Mouse (Mus musculus): ENCODE data around the gene Crabp1. TPM values are rescaled to one million over a fixed set of nuclear protein-coding genes. Genes with fewer than 3 reads are reported as not detected.

Crabp1 gene
- total and polyA plus RNA-seq, 3 experiments, result not detected

DNA sequence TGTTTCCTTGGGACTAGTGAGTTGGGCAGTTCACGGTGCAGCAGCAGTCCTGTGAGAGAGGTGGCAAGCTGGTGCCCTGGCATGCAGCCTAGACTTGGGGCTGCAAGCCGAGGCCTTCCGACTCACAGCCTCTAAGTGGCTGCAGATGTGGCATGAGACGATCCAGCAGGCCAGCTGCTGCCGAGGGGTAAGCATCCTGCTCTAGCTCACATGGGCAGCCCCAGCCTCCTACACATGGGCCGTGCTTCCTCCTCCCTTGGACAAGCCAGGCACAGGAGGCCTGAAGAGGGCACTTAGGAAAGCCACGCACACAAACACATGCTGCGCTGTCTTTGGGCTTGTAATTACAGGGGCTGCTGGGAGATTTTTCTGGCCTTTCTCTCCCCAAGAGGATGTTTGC lies 23.2 kb downstream of the Crabp1 start:
- no peak overlapping the region for H3K27ac ChIP-seq (ENCODE audit: control insufficient read depth, low read depth, low read length)
- no peaks in the 10 kb centered on the region for H3K4me1 ChIP-seq (ENCODE audit: control insufficient read depth in 1 of 2, insufficient read depth in 2 of 2, low read length in 2 of 2)
- DNase-seq (ENCODE audit: low read depth, low spot score), result no peak
- peaks cover 4 to 14% of the 10 kb centered on the region in 2 experiments for H3K27me3 ChIP-seq (ENCODE audit: control insufficient read depth in 1 of 2, insufficient read depth in 2 of 2, low read length in 2 of 2)
- no peaks in the 10 kb centered on the region for H3K79me2 ChIP-seq (ENCODE audit: control insufficient read depth, insufficient read depth, low read length, poor library complexity)
- H3K36me3 ChIP-seq (ENCODE audit: control insufficient read depth in 1 of 2, insufficient read depth in 2 of 2, low read length in 2 of 2), result no peaks in the 10 kb centered on the region
- no peaks in the 10 kb centered on the region for H3K9me3 ChIP-seq (replicated peaks; ENCODE audit: insufficient read depth, low read length)
- H3K4me3 ChIP-seq (ENCODE audit: control insufficient read depth in 1 of 2, insufficient read depth in 1 of 2, low read depth in 2 of 2, low read length in 2 of 2), result no peak overlapping the region
- no peak overlapping the region for H3K9ac ChIP-seq (ENCODE audit: control insufficient read depth, low read depth, low read length, poor library complexity, severe bottlenecking)
- TF ChIP-seq POLR2AphosphoS2 (IDR thresholded peaks at IDR 0.05; ENCODE audit: low read length) (no peak), ELF1 (IDR thresholded peaks at IDR 0.05; ENCODE audit: low read depth, low read length) (no peak), EP300 (IDR thresholded peaks at IDR 0.05; ENCODE audit: low read depth in 1 of 2, low read length in 2 of 2) (no peak), HCFC1 (IDR thresholded peaks at IDR 0.05; ENCODE audit: low read depth, low read length) (no peak), E2F4 (IDR thresholded peaks at IDR 0.05; ENCODE audit: borderline replicate concordance, low read depth, low read length) (no peak), JUND (IDR thresholded peaks at IDR 0.05; ENCODE audit: low read depth, low read length) (no peak), CHD1 (IDR thresholded peaks at IDR 0.05; ENCODE audit: low read depth, low read length) (no peak), ZKSCAN1 (IDR thresholded peaks at IDR 0.05; ENCODE audit: low read depth, low read length) (no peak), TAL1 (IDR thresholded peaks at IDR 0.05; ENCODE audit: low read length) (no peak), USF2 (IDR thresholded peaks at IDR 0.05; ENCODE audit: borderline replicate concordance in 1 of 2, insufficient read depth in 1 of 2, low read depth in 1 of 2, low read length in 2 of 2) (no peak), GABPA (IDR thresholded peaks at IDR 0.05; ENCODE audit: low read depth, low read length) (no peak), MYB (IDR thresholded peaks at IDR 0.05; ENCODE audit: low read depth, low read length) (no peak), ZNF384 (IDR thresholded peaks at IDR 0.05; ENCODE audit: low read depth, low read length) (no peak), RAD21 (IDR thresholded peaks at IDR 0.05; ENCODE audit: low read depth, low read length) (no peak), ZC3H11A (IDR thresholded peaks at IDR 0.05; ENCODE audit: low read depth, low read length) (no peak), NELFE (IDR thresholded peaks at IDR 0.05; ENCODE audit: low read depth, low read length) (no peak), SIN3A (IDR thresholded peaks at IDR 0.05; ENCODE audit: low read length) (no peak), BHLHE40 (IDR thresholded peaks at IDR 0.05; ENCODE audit: borderline replicate concordance, low read depth, low read length) (no peak)

DNA sequence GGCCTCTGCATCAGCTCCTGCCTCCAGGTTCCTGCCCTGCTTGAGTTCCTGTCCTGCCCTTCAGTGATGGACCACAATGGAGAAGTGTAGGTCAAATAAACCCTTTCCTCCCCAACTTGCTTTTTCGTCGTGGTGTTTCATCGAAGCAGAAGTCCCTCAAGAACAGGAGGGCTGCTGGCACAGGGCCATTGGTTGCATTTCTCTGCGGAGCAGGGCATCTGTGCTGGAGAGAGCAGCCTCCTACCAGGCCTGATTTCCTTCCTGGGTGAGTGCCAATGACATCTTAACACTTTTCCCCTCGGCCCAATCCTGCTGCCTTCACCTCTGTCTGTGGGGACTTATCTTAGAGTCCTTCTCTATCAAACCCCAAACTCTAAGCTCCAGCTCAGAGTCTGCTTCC lies 25.7 kb downstream of the Crabp1 start:
- no peak overlapping the region for H3K9ac ChIP-seq (ENCODE audit: control insufficient read depth, low read depth, low read length, poor library complexity, severe bottlenecking)
- H3K4me1 ChIP-seq (ENCODE audit: control insufficient read depth in 1 of 2, insufficient read depth in 2 of 2, low read length in 2 of 2), result no peaks in the 10 kb centered on the region
- H3K9me3 ChIP-seq (replicated peaks; ENCODE audit: insufficient read depth, low read length), result no peaks in the 10 kb centered on the region
- H3K79me2 ChIP-seq (ENCODE audit: control insufficient read depth, insufficient read depth, low read length, poor library complexity), result no peaks in the 10 kb centered on the region
- no peak overlapping the region for H3K27ac ChIP-seq (ENCODE audit: control insufficient read depth, low read depth, low read length)
- DNase-seq (ENCODE audit: low read depth, low spot score), result no peak
- no peaks in the 10 kb centered on the region for H3K36me3 ChIP-seq (ENCODE audit: control insufficient read depth in 1 of 2, insufficient read depth in 2 of 2, low read length in 2 of 2)
- H3K27me3 ChIP-seq (ENCODE audit: control insufficient read depth in 1 of 2, insufficient read depth in 2 of 2, low read length in 2 of 2), result peaks cover 3 to 12% of the 10 kb centered on the region in 2 experiments
- no peak overlapping the region for H3K4me3 ChIP-seq (ENCODE audit: control insufficient read depth in 1 of 2, insufficient read depth in 1 of 2, low read depth in 2 of 2, low read length in 2 of 2)
- TF ChIP-seq NRF1 (IDR thresholded peaks at IDR 0.05; ENCODE audit: insufficient read depth, low read depth, low read length, poor library complexity, severe bottlenecking) (no peak), CHD1 (IDR thresholded peaks at IDR 0.05; ENCODE audit: low read depth, low read length) (no peak), USF1 (IDR thresholded peaks at IDR 0.05; ENCODE audit: low read depth, low read length) (no peak), MAZ (IDR thresholded peaks at IDR 0.05; ENCODE audit: low read depth, low read length) (no peak), MXI1 (IDR thresholded peaks at IDR 0.05; ENCODE audit: low read depth, low read length) (no peak), KAT2A (conservative IDR thresholded peaks at IDR 0.05; ENCODE audit: low read depth, low read length) (no peak), GATA1 (IDR thresholded peaks at IDR 0.05; ENCODE audit: low read depth, low read length) (no peak), UBTF (IDR thresholded peaks at IDR 0.05; ENCODE audit: borderline replicate concordance, insufficient read depth, low read depth, low read length) (no peak), RAD21 (IDR thresholded peaks at IDR 0.05; ENCODE audit: low read depth, low read length) (no peak), POLR2AphosphoS2 (IDR thresholded peaks at IDR 0.05; ENCODE audit: low read length) (no peak), BHLHE40 (IDR thresholded peaks at IDR 0.05; ENCODE audit: borderline replicate concordance, low read depth, low read length) (no peak), ZNF384 (IDR thresholded peaks at IDR 0.05; ENCODE audit: low read depth, low read length) (no peak), ETS1 (IDR thresholded peaks at IDR 0.05; ENCODE audit: low read depth, low read length) (no peak), CHD2 (IDR thresholded peaks at IDR 0.05; ENCODE audit: low read length) (no peak), POLR2AphosphoS5 (IDR thresholded peaks at IDR 0.05; ENCODE audit: borderline replicate concordance, low read depth, low read length) (no peak)

Measured in MEL (cell line).